Mouse (Mus musculus) urinary bladder, adult 18-20 months (tissue): ENCODE measurements around the gene Acaa1a.
"Not testable (repeated sequence)": the region's sequence is repeated elsewhere in the genome, so short reads cannot be mapped to it uniquely, and the experiment has no call there.

Experiments
- DNase-seq, 2 experiments: peaks; one replicate each; pipeline ENCODE4 v3.0.0; 2022; ENCODE audit warnings: low spot score in 2 of 2, mixed read lengths in 2 of 2

The Acaa1a gene

DNA sequence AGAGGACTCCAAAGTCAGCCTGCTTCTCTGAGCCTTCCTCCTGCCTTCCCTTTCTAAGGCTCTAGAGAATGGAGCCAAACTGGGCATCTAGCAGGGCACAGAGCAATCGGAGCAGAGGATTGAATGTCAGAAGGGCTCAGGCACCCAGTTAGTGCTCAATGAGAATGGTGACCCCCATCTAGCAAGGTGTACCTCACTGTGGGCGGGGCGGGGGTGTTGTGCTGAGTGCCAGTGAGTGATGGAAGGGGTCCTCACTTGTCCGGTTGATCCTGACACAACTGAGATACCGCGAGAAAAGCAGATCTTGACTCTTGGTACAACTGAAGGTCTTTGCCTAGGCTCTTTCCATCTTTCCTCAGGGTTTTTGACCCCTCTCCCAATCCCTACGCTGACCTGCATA, 370 bp upstream of the Acaa1a start:
- no peak for DNase-seq

DNA sequence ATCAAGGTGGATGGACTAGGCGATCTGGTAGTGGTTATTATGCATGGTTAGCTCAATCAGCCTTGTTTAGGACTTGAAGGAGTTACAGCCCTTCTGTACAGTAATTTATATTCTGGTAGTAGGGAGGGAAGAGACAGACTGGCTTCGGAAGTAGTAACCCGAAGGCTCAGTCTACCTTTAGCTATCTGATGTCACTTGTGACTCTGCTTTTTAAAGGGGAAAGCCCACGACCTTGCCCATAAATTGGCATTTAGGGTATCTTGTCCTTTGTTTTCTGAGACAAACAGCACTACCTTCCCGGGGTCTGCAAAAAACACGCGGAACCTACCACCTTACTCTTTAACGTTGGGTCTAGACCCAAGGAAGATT, 720 bp downstream of the Acaa1a start:
- DNase-seq, result no peak

DNA sequence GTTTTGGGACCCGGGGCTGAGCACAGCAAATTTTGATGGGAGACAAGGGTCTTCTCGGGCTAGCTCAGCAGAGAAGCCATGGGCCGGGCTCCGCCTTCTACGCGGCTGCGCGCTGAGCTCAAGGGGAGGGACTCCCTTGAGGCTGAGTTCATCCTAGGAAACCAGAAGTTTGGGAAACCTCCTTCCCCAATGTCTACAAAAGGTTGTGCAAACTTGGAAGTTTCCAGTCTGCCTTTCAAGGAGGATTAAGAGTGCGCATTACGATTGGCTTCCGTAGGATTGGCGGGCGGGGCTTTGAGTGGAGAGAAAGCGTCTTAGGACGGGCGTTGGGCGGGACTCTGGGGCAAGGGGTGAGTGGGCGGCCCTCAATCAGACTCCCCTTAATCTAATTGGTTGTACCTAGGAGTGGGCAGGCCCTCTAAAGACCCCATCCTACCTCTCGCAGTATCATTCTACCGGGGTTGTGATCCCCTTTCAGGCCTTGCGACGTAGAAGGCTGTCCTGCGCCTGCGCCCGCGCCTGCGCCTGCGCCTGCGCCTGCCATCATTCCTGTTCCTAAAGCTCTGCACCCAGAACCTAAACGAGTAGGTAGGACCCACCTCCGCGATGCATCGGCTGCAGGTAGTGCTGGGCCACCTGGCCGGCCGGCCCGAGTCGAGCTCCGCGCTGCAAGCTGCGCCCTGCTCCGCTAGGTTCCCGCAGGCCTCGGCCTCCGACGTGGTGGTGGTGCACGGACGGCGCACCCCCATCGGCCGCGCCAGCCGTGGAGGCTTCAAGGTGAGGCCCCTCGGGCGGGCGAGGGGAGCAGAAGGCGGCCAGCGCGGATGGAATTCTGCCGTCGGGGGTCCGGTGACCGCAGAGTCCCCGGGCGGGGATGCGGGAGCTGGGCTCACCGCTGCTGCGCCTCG, 1.7 kb downstream of the Acaa1a start, which contains the start of gene Myd88:
Gene Myd88, minus strand, starts transcription at position 503 of the 908 bp plus-strand sequence.
- peak; percentile 84 to 98 for DNase-seq

DNA sequence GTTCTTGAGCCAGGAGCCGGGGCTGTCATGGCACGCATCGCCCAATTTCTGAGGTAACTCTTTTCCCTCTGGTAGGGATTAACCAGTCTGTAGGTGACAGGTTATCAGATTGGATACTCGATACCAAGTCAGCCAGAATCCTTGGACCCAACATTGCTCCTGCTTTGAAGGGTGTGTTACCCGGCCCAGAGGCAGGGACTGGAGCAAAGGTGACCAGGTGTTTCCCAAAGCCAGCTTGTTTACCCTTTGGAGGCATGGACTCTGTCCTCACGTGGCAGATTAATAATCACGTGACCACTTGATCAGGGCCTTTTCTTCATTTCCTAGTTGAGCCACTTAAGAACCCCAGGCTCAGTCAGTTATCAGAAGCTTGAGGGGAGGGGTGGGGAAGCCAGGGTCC, 3.3 kb downstream of the Acaa1a start:
- no peak for DNase-seq

DNA sequence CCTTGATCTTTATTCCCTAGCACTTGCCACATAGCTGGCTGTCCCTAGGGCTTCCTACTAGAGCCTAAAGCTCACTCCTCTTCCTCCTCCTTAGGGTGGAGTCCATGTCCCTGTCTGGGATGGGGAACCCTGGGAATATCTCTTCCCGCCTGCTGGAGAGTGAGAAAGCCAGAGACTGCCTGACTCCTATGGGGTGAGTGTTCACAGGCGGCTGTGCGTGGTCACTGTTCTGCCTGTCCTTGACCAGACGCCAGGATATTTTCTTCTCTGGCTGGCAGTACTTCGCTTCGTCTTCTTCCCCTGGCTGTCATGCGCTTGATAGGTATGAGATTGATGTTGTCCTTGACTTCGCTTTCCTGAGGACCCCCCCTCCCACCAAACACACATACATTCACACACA, 6.9 kb downstream of the Acaa1a start:
- no peak for DNase-seq

DNA sequence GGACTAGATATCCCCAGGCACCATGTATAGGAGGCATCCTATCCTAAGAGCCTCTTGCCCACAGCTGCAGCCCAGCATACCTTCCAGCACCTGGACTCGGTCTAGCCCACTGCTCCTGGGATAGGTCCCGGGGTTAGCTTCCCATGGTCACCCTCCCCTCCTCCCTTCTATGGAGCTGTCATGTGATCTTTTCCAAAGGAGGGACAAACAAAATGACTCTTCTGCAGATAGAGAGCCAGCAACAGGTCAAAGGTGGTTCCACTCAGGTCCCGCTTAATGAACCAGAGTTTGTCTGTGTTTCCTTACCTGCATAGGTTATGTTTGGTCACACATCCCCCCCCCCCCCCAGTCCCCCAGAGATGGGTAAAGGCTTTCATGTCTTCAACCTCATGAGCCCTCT, 11.1 kb downstream of the Acaa1a start:
- DNase-seq, result no peak

DNA sequence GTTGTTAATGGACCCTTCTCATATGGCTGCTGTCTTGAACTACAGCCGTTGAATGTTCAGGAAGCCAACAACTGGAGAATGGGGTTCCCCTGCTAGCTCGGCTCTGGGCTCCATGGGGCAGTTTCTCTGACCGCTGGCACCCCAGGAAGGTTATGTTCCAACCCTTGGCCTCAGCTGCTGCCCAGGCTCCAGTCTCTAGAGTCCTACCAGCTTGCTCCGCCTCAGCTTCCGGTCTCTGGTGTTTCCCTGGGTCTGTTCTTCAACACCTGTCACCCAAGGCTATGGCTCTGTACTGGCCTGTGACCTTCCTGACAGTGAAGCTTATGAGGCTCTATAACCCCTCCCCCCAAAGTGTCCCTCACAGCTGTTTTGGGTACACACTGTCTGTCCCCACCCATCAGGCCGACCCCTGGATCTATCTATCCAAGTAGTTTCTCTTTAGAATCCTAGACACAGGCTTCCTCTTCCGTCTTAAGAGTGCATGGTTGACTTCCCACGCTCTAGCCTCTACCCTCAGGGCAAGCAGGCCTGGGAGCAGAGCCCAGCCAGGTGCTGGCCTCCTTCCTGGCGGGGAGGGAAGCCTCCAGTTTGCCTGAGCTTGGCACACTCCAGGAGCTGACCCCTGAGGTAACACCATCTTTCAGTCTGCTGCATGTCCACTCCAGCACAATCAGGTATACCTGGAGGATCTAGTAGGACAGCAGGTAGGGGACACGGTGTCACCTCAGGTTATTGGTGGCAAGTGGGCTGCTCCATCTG, 11.7 kb downstream of the Acaa1a start:
- no peak for DNase-seq

DNA sequence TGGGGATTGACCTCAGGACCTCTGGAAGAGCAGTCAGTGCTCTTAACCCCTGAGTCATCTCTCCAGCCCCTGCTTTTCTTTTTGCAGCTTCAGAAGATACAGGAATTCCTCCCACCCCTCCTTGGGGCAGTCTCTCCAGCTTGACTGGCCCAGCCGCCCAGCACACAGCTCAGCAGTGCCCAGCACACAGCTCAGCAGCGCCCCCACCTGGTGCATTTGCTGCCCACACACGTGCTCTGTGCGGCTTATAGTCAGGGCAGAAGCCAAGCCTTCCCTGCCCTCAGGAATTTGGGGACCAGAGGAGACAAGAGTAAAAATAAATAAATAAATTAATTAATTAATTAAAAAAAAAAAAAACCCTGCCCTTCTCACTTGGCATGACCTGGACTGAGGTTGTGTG, 12.6 kb downstream of the Acaa1a start:
- DNase-seq, result peak; percentile 42 to 48

DNA sequence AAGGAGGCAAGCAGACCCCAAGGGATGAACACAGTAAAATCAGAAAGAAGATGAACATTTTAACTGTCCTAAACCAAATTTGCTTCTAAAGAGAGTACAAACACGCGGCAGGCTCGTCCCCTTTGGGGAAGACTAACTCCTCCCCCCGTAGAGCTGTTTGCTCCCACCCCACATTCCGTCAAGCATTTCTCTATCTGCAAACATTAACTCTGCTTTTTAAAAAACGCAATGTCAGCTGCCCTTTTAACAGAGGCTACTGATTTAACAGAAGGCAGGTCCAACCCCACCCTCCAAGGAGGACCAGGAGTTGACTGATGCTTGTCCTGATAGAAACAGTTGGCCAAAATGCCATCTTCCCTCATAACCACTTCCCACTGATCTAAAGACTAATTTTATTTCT, 14.4 kb downstream of the Acaa1a start:
- DNase-seq, result no peak

DNA sequence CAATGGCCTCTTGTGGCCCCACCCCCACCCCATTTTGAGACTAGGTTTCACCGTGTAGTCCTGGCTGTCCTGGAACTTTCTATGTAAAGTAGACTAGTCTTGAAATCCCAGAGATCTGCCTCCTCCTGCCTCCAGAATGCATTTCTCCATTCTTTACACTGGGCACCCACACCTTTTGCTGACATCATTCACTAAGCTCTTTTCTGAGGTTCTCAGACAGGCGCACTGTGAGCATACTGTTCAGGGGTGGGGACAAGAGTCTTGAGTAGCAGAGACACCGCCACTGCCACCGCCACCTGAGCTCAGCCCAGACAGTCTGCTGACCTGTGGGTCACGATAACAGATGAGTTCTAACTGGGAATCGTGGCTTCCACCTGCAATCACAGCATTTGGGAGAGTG, 16.5 kb downstream of the Acaa1a start:
- no peak for DNase-seq

DNA sequence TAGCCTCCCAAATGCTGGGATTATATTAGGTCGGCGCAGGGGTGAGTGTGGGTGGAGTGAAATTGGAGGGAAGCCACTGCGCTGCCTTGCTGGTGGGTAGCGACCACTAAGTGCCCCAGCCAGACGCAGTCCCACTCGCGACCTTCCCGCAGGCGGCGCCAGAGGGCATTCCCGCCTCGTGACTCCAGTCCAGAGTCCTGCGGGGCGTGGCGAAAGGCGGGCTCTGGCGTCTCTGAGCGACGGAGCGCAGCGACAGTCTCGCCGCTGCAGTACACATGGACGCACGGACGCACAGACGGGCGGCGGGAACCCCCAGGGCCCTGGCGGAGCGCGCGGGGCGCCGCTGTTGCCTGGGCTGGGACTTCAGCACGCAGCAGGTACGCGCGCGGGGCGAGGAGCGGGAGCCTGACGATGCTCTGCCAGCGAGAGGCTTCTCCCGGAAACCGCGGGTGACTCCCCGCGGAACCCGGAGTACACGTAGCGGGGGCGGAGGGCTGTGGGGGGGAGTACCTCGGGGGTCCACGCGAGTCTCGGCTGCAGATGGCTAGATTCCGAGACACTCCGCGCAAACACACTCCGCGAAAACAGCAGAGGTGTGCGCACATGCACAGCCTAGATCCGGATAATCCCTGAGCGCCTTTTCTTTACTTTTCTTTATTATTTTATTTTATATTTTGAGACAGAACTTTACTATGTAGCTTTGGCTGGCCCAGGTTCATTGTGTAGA, 18.0 kb downstream of the Acaa1a start, which contains the start of gene Xylb:
Gene Xylb, plus strand, starts transcription at position 51 of the 727 bp plus-strand sequence.
- DNase-seq, result peak; percentile 79 to 93

DNA sequence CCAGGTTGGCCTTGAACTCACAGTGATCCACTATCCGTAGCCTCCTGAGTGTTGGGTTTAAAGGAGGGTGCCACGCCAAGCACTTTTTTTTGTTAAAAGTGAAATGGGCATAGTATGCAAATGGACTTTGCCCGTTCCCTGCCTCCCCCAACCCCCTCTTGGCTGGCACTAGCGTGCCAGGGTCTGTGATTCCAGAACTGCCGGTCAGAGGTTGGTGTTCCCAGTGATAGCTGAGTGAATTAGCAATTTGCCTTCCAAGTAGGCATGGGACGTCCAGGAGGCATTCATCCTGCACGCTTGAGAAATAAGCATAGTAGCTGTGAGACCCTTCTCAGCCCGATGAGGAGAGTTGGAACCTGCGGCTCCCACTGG, 18.6 kb downstream of the Acaa1a start:
- no peak for DNase-seq

DNA sequence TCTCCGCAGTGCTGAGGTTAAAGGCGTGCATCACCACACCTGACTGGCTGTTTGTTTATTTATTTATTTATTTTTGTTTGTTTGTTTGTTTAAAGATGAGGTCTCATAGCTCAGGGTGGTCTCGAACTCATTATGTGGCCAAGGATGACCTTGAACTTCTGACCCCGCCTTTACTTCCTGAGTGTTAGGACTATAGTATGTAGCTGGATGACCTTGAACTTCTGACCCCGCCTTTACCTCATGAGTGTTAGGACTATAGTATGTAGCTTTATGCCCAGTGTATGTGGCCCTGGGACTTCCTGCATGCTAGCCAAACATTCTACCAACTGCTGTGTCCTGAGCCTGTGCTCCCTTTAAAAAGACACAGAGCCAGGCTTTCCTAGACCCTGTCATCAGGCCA, 21.9 kb downstream of the Acaa1a start:
- DNase-seq, result no peak

DNA sequence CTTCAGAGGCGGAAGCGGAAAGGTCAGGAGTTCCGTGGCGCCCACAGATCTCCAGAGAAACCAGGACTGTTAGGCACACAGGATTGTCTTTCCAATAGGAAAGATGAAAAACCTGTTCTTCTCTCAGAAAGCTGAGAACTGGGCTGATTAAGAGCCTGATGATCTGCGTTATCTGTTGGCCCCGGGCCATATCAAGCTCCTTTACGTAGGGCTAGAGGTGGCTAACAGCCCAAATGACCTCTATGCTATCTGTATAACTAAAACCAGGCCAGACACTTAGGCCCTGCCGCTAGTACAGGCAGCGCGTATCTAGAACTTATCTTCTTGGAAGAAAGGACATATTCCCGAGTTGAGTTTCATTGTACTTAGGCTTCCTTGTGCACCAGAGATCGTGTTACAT, 23.8 kb downstream of the Acaa1a start:
- DNase-seq, result no peak

DNA sequence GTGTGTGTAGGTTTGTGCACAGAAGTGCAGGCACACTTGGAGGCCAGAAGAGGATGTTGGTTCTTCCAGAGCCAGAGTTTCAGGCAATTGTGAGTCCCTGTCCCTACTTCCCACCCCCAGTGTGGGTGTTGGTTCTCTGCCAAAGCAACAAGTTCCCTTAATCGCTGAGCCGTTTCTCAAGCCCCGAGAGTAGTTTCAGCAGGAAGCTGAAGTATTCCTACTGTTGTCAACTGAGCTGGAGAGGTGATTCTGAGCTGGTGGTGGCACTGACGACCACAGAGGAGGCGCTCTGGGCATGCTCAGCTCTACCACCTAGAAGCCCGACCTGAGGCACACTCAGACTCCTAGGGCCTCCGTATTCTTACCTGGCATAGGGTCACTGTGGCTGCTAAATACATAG, 25.8 kb downstream of the Acaa1a start, which contains the start of gene Slc22a14:
Gene Slc22a14, minus strand, starts transcription at position 270 of the 400 bp plus-strand sequence.
- no peak for DNase-seq

DNA sequence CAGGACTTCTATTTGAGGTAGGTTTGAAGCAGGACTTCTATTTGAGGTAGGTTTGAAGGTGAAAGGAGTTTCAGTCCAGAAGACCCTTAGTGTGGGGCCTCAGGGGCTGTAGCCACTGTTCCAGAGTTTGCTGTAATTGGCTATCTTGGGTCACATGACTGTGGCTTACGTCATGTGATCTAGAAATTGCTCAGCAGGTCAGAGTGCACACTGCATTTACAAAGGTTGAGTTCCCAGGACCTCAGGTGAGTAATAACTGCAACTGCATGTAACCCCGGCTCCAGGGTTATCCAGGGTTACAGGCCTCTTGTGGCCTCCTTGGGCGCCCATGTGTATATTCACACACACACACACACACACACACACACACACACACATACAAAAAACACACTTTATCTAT, 28.9 kb downstream of the Acaa1a start:
- no peak for DNase-seq

DNA sequence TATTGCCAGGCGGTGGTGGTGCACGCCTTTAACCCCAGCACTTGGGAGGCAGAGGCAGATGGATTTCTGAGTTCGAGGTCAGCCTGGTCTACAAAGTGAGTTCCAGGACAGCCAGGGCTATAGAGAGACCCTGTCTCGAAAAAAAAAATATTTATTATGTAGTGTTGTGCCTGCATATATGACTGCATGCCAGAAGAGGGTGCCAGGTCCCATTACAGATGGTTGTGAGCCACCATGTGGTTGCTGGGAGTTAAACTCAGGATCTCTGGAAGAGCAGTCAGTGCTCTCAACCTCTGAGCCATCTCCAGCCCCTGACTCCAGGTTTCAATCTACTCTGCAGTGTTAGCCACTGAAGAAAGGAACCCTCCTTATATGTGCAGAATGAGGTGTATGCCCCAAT, 31.3 kb downstream of the Acaa1a start:
- not testable (repeated sequence) for DNase-seq

DNA sequence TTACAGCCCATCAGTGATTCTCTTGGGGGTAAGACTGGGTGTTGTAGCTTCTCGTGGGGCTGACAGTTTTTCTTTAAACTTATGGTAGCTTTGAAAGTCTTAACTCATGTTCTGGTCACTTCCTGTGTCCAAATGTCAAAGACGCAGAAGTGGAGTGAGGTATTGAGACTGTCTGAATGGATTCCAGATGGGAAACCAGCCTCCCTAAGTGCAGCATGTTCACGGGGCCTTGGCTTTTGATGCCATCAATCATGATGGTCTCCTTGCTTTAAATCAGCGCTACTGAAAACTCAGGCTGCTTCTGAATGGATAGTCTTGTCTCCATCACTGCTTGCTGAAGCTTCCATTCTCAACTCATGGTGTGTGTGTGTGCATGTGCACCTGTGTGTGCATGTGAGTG, 31.8 kb downstream of the Acaa1a start:
- no peak for DNase-seq

DNA sequence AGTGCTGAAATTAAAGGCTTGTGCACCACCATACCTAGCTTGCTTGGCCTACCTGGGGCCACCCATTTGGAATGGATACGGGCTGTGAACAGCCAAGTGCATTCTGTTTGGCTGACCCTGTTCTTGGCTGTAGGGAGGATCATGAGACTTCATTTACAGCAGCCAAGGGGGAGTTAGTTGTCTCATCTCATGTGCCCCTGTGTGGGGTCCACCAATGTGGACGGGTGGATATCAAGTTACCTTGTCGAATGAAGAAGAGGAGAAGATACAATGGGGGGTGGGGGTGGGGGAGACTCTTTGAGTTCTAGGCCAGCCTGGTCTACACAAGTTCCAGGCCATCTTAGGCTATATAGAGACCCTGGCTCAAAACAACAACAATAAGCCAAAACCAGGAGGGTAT, 35.5 kb downstream of the Acaa1a start:
- DNase-seq, result no peak

DNA sequence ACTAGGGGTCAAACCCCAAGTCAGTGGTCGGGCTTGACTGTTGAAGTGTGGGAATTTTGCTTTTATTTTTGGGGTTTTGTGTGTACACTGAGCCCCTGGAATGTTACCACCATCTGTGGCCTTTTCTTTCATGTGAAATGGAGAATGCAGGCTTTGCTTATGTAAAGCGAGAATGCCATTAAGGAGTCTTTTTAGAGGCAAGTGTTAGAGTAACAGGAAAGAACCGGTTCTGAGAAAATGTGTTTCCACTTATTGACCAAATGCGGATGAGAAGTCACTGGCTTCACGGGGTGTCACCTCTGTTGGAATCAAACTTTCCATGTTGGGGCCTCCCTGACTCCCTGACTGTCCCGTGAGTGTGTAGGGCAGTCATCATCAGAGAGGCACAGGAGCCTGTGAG, 36.1 kb downstream of the Acaa1a start:
- DNase-seq, result no peak

DNA sequence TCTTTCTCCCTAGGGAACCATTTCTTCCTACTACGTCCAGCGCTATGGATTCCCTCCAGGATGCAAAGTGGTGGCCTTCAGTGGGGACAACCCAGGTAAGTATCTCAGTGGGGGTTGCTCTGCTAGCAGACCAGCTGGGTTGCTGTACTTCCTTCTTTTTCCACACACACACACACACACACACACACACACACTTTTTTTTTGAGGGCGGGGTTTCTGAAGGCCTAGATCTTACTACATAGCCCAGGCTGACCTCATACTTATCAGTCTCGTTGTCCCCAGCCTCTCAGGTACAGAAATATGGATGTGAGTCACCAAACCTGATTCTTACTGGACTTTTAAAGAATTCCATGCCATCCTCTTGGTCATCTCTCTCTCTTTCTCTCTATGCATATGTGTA, 38.8 kb downstream of the Acaa1a start:
- no peak for DNase-seq

DNA sequence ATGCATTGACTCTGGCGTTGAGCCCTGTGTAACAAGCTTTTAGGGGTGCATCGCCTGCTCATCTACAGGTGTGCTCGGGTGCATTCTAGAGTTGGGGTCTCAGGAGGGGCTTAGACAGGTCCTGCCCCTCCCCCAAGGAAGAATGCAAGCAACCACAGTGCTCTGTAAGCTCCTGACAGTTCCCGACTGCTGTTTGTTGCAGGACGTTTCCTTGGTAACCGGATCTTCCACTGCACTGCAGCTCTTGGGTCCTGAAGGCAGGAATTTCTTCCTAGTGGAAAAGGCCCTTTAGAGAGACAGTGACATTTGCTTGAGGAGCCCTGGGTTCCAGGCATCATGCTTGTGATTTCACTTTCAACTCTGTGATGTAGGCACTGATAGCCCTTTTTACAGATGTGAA, 43.1 kb downstream of the Acaa1a start:
- DNase-seq, result no peak
